Mouse (Mus musculus) telencephalon, adult 2 months (tissue): ENCODE results near the gene Fkbp3.

Experiments used
- DNase-seq: peaks from one replicate; pipeline ENCODE4 v3.0.0-alpha.2; 2011; ENCODE audit warnings: low read depth, low spot score

Gene Fkbp3

GRCm38 (mm10) chr12:65035839-65036189, 38.0 kb downstream of the Fkbp3 start:
- DNase-seq = no peak

- DNase-seq = peak; percentile 42
Observed at GRCm38 (mm10) chr12:65022842-65023241, 51.0 kb downstream of the Fkbp3 start.
